Mouse (Mus musculus) heart, postnatal 0 days (tissue): Measurements from ENCODE around the gene Retreg2. TPM values are rescaled to one million over a fixed set of nuclear protein-coding genes. Genes with fewer than 3 reads are reported as not detected.
A peak's percentile ranks its signal among the peaks of the same experiment; 100 is the strongest.

Experiments used
- ATAC-seq: fragments of 200-750 bp; cut with Nextera tagmentation; 2 replicates; pipeline ENCODE4 v1.8.0; 2017; ENCODE audit warnings: low read depth, moderate number of reproducible peaks, moderate library complexity; ENCODE audit not compliant: insufficient read depth
- DNase-seq: peaks from one replicate; pipeline ENCODE4 v3.0.0-alpha.2; 2016; ENCODE audit warnings: low spot score
- H3K27ac ChIP-seq: fragments of 300-500 bp; sonication (generic); 2 replicates; pipeline ENCODE4 v1.5.1; 2014; ENCODE audit warnings: low read depth, mild to moderate bottlenecking
- H3K27me3 ChIP-seq: fragments of 300-500 bp; sonication (generic); 2 replicates; pipeline ENCODE4 v1.6.1; 2014; ENCODE audit warnings: low read length, mixed read lengths; ENCODE audit not compliant: control insufficient read depth, insufficient read depth
- H3K36me3 ChIP-seq: fragments of 300-500 bp; sonication (generic); replicated peaks from 2 replicates; pipeline ENCODE4 v1.6.1; 2014; ENCODE audit warnings: low read length, mixed read lengths; ENCODE audit not compliant: control insufficient read depth, insufficient read depth
- H3K4me1 ChIP-seq: fragments of 300-500 bp; sonication (generic); 2 replicates; pipeline ENCODE4 v1.6.1; 2014; ENCODE audit warnings: antibody characterized with exemption; ENCODE audit not compliant: control insufficient read depth, insufficient read depth
- H3K4me2 ChIP-seq: fragments of 300-500 bp; sonication (generic); 2 replicates; pipeline ENCODE4 v1.6.1; 2014; ENCODE audit warnings: low read depth, mild to moderate bottlenecking, low read length, moderate library complexity
- H3K4me3 ChIP-seq: fragments of 300-500 bp; sonication (generic); 2 replicates; pipeline ENCODE4 v1.5.1; 2014; ENCODE audit warnings: low read depth, low read length
- H3K9ac ChIP-seq: fragments of 300-500 bp; sonication (generic); replicated peaks from 2 replicates; pipeline ENCODE4 v1.6.1; 2014; ENCODE audit warnings: low read depth, low read length, mixed read lengths
- H3K9me3 ChIP-seq: fragments of 300-500 bp; sonication (generic); replicated peaks from 2 replicates; pipeline ENCODE4 v1.6.1; 2016; ENCODE audit warnings: low read length; ENCODE audit not compliant: control insufficient read depth
- CTCF ChIP-seq: IDR thresholded peaks from 2 replicates; pipeline ENCODE4 v1.5.1; 2016; ENCODE audit warnings: antibody characterized with exemption, control low read depth, low read depth
- EP300 ChIP-seq: IDR thresholded peaks from 2 replicates; pipeline ENCODE4 v1.6.1; 2016; ENCODE audit warnings: antibody characterized with exemption, low read depth
- WGBS: fragments of 180-500 bp; shearing (Covaris S2); extraction: QIAGEN DNeasy Blood & Tissue Kit; methylation state at CpG from one replicate; pipeline ENCODE4 v1.1.7; 2014; 5-methylcytosine and 5-hydroxymethylcytosine counted together
- polyA plus RNA-seq: library from polyadenylated mRNA; unstranded; fragments of >200 nt; fragmentation: Nextera tagmentation; extraction: Ambion mirVana; gene quantifications from 2 replicates; pipeline ENCODE4 v1.2.1, GENCODE M21; 2015
- total RNA-seq: library from RNA; depleted of rRNA; stranded (reverse); fragments of >200 nt; gene quantifications from 2 replicates; pipeline ENCODE4 v1.2.3, GENCODE M21; 2014; ENCODE audit warnings: low replicate concordance

Retreg2 gene
- total and polyA plus RNA-seq, 2 experiments from 2014 or later = 19.4 to 49.7 TPM

GRCm38 (mm10) chr1:75158990-75159389 is 16.4 kb downstream of the Retreg2 start:
- no peaks in the 10 kb centered on the region for H3K9me3 ChIP-seq
- no peak overlapping the region for H3K4me2 ChIP-seq
- H3K9ac ChIP-seq = no peak overlapping the region
- no peaks in the 10 kb centered on the region for H3K4me1 ChIP-seq
- no peak overlapping the region for H3K27ac ChIP-seq
- no peaks in the 10 kb centered on the region for H3K27me3 ChIP-seq
- H3K36me3 ChIP-seq = no peaks in the 10 kb centered on the region
- ATAC-seq (no peak), DNase-seq (no peak)
- H3K4me3 ChIP-seq = no peak overlapping the region
- TF ChIP-seq CTCF (no peak), EP300 (no peak)

DNA sequence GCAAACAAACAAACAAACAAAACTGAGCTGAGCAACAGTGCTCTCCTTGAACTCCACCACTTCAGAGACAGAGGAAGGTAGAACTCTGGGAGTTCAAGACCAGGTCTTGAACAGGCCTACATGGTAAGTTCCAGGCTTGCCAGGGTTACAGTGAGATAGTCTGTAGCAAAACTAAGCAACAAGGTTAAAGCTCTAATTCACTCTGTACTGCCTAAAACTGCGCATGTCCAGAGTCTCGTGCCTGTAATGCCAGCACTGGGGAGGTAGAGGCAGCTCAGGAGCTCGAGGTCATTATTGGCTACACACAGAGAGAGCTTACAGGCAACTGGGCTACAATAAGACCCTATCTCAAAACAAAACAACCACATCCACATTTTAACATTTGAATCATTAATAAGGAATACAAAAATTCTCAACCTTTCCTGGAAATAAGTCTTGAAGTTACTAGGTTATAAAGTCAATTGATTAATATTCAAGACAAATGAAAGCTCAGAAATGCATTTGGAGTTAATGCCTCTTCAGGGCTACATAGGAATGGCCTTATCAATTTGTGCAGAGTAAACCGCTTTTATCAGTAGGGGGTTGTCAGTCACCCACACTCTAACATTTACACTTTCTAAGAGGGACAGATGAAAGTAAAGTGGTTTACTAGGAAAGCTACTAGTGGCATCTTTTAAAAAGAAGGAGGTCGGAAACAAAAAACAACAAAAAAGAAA is 17.1 kb downstream of the Retreg2 start:
- no peaks in the 10 kb centered on the region for H3K27me3 ChIP-seq
- H3K27ac ChIP-seq = no peak overlapping the region
- H3K4me3 ChIP-seq = no peak overlapping the region
- H3K4me1 ChIP-seq = no peaks in the 10 kb centered on the region
- TF ChIP-seq EP300 = no peak
- no peak for TF ChIP-seq CTCF
- DNase-seq (no peak), ATAC-seq (no peak)
- H3K9ac ChIP-seq = no peak overlapping the region
- H3K4me2 ChIP-seq = no peak overlapping the region
- 45% methylated on average over 5 of the region's 5 CpGs for WGBS
- no peaks in the 10 kb centered on the region for H3K9me3 ChIP-seq
- no peaks in the 10 kb centered on the region for H3K36me3 ChIP-seq

GRCm38 (mm10) chr1:75160256-75160617 is 17.7 kb downstream of the Retreg2 start:
- Histone ChIP-seq H3K9me3 (no peaks in the 10 kb centered on the region), H3K4me2 (no peak overlapping the region), H3K36me3 (no peaks in the 10 kb centered on the region), H3K27ac (no peak overlapping the region), H3K27me3 (no peaks in the 10 kb centered on the region), H3K4me3 (no peak overlapping the region), H3K4me1 (no peaks in the 10 kb centered on the region), H3K9ac (no peak overlapping the region)
- DNase-seq (no peak), ATAC-seq (no peak)
- 54% methylated on average over 4 of the region's 4 CpGs for WGBS
- TF ChIP-seq EP300 = no peak
- no peak for TF ChIP-seq CTCF

- peak overlapping the region; percentile 59 for H3K4me2 ChIP-seq
- H3K4me1 ChIP-seq = 0 out of 2 replicates have a peak, but pooled peaks cover 10% of the 10 kb centered on the region
- H3K9ac ChIP-seq = peak overlapping the region; percentile 58
- H3K36me3 ChIP-seq = peaks cover 32% of the 10 kb centered on the region
- DNase-seq (no peak), ATAC-seq (no peak; the same call in 1 of the 2 replicates)
- TF ChIP-seq CTCF = no peak
- TF ChIP-seq EP300 = no peak; the same call in 1 of the 2 replicates
- no peaks in the 10 kb centered on the region for H3K27me3 ChIP-seq
- H3K4me3 ChIP-seq = peak overlapping the region; percentile 58
- peak overlapping the region; percentile 51 for H3K27ac ChIP-seq
- 10% methylated on average over 7 of the region's 7 CpGs for WGBS
- no peaks in the 10 kb centered on the region for H3K9me3 ChIP-seq
These were observed 25.5 kb downstream of the Retreg2 start for GRCm38 (mm10) chr1:75168093-75168471.

- DNase-seq = peak; percentile 94
- peak within 1 kb of the TSS; percentile 58 for H3K9ac ChIP-seq
- WGBS = 1% methylated on average over 52 of the region's 59 CpGs
- peak within 1 kb of the TSS; percentile 58 for H3K4me3 ChIP-seq
- peak; percentile 99 for ATAC-seq
- peak within 1 kb of the TSS; percentile 51 for H3K27ac ChIP-seq
- H3K36me3 ChIP-seq = peaks cover 39% of the 10 kb centered on the region
- peak within 1 kb of the TSS; percentile 59 for H3K4me2 ChIP-seq
- TF ChIP-seq EP300 = no peak
- TF ChIP-seq CTCF = no peak
- no peaks in the 10 kb centered on the region for H3K9me3 ChIP-seq
- H3K27me3 ChIP-seq = no peaks in the 10 kb centered on the region
- H3K4me1 ChIP-seq = 0 out of 2 replicates have a peak, but pooled peaks cover 10% of the 10 kb centered on the region
These were observed 26.2 kb downstream of the Retreg2 start, which contains the start of gene Zfand2b for GRCm38 (mm10) chr1:75168472-75169464. Gene Zfand2b (plus strand): TSS chr1:75168646.
